Mouse (Mus musculus): Measurements from ENCODE around the gene Olfr419. TPM values are rescaled to one million over a fixed set of nuclear protein-coding genes. Genes with fewer than 3 reads are reported as not detected.

The Olfr419 gene
- not detected in 2 replicates for polyA plus RNA-seq (2015; fragmentation: Nextera tagmentation; extraction: Ambion mirVana)

DNA sequence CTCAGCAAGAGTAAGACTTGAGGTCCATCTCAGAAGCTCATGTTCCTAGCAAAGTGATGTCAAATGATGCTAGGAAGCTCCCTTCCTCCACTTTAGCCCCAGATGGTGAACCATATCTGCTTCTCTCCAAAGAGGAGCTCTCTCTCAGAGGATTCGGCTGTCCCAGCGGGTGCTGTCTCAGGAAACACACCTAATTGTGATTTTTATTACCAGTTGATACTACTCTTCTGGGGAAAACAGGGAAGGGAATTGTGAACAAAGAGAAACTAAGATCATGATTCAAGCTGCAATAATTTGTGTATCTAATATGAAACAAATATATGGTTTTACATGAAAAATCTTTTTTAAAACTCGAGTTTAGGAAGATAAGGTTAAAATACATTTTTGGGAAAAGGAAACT, at the start of gene Olfr419:
Gene Olfr419, minus strand, starts transcription at position 101 of the 400 bp plus-strand sequence.
- Histone ChIP-seq H3K4me3 (no peak within 1 kb of the TSS), H3K27ac (replicated peaks) (no peak within 1 kb of the TSS), H3K9me3 (no peaks in the 10 kb centered on the region), H3K4me2 (replicated peaks) (no peak within 1 kb of the TSS), H3K4me1 (no peaks in the 10 kb centered on the region), H3K27me3 (no peaks in the 10 kb centered on the region), H3K9ac (replicated peaks) (no peak within 1 kb of the TSS), H3K36me3 (no peaks in the 10 kb centered on the region)
- ATAC-seq (replicated peaks), result no peak
- WGBS, result 81% methylated on average over 3 of the region's 3 CpGs

DNA sequence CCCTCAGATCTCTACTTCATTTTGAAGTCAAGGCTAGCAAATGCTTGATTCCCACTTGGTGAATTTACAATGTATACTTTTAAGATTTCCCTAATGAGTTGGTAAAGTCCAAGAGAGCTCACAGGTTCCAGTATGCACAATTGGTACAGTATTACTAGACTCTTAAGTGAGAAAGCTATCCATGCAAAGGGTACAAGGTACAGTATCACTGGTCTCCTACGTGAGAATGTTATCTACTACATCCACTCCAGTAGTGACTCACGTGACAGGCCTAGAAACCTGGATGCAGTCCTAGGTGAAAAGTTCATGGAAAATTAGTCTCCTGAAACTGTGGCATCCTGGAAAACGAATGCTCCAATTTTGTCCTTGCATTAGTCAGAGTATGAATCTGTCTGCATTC, 18.8 kb upstream of the Olfr419 start:
- ATAC-seq (replicated peaks), result no peak
- H3K9me3 ChIP-seq, result no peaks in the 10 kb centered on the region
- no peak overlapping the region for H3K9ac ChIP-seq (replicated peaks)
- H3K36me3 ChIP-seq, result no peaks in the 10 kb centered on the region
- no peak overlapping the region for H3K4me3 ChIP-seq
- no peak overlapping the region for H3K27ac ChIP-seq (replicated peaks)
- no peaks in the 10 kb centered on the region for H3K27me3 ChIP-seq
- H3K4me1 ChIP-seq, result no peaks in the 10 kb centered on the region
- no peak overlapping the region for H3K4me2 ChIP-seq (replicated peaks)
- 91% methylated on average over 3 of the region's 3 CpGs for WGBS

DNA sequence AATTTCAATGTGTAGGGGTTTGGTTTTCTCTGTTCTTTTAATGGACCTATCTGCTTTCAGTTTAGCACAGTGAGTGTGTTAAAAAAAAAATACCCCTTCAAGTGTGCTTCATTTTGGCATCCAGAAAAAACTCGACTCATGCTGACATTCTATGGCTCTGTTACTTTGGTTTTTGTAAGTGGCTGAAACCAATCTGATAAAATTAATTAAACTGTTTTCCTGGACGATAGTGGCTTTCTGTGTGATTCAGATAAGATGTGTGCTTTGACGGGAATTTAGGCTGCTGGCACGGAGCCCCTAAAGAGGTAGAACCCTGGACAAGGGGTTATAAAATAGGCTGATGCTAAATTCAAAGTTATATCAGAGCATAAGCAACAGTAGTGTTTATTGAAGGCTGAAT, 17.3 kb upstream of the Olfr419 start:
- H3K4me3 ChIP-seq, result no peak overlapping the region
- WGBS, result 70% methylated on average over 4 of the region's 4 CpGs
- ATAC-seq (replicated peaks), result no peak
- no peak overlapping the region for H3K27ac ChIP-seq (replicated peaks)
- H3K4me1 ChIP-seq, result no peaks in the 10 kb centered on the region
- no peak overlapping the region for H3K4me2 ChIP-seq (replicated peaks)
- H3K27me3 ChIP-seq, result no peaks in the 10 kb centered on the region
- H3K9ac ChIP-seq (replicated peaks), result no peak overlapping the region
- no peaks in the 10 kb centered on the region for H3K9me3 ChIP-seq
- H3K36me3 ChIP-seq, result no peaks in the 10 kb centered on the region

DNA sequence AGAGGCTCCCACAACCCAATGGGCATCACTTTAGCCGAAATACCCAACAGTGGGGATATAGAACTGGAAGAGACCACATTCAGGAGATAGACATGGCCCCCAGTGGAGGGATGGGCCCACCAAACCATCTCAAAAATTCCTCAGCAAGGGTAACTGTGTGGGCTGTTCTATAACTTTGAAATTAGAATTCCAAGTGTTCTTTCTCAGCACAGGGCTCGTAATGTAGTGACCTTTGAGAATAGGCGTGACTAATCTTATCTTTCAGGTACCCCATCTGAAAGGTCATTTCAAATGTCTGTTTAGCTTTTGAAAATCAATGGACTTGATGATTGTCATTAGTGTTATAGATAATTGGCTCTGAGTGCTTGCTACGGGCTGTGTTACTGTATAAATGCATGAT, 16.0 kb upstream of the Olfr419 start:
- Histone ChIP-seq H3K27me3 (no peaks in the 10 kb centered on the region), H3K9me3 (no peaks in the 10 kb centered on the region), H3K27ac (replicated peaks) (no peak overlapping the region), H3K36me3 (no peaks in the 10 kb centered on the region), H3K4me1 (no peaks in the 10 kb centered on the region), H3K4me3 (no peak overlapping the region), H3K4me2 (replicated peaks) (no peak overlapping the region), H3K9ac (replicated peaks) (no peak overlapping the region)
- 89% methylated on average over 4 of the region's 4 CpGs for WGBS
- ATAC-seq (replicated peaks), result no peak

DNA sequence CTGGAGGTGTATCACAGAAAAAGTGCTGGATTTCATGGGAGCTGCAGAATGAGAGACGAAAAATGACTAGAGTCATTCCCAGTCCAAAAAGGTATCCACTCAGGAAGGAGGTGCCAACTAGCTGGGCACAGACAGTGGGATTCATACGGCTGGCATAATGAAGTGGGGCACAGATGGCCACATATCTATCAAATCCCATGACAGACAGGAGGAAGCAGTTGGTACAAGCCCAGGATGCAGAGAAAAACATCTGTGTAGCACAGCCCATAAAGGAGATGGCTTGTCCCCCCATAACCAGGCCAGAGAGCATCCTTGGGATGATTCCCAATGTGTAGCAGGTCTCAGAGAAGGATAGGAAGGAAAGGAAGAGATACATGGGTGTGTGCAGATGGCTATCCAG, 1.5 kb downstream of the Olfr419 start:
- Histone ChIP-seq H3K4me2 (replicated peaks) (no peak overlapping the region), H3K36me3 (no peaks in the 10 kb centered on the region), H3K9me3 (no peaks in the 10 kb centered on the region), H3K27me3 (no peaks in the 10 kb centered on the region), H3K27ac (replicated peaks) (no peak overlapping the region), H3K9ac (replicated peaks) (no peak overlapping the region), H3K4me1 (no peaks in the 10 kb centered on the region), H3K4me3 (no peak overlapping the region)
- 77% methylated on average over 2 of the region's 2 CpGs for WGBS
- ATAC-seq (replicated peaks), result no peak

DNA sequence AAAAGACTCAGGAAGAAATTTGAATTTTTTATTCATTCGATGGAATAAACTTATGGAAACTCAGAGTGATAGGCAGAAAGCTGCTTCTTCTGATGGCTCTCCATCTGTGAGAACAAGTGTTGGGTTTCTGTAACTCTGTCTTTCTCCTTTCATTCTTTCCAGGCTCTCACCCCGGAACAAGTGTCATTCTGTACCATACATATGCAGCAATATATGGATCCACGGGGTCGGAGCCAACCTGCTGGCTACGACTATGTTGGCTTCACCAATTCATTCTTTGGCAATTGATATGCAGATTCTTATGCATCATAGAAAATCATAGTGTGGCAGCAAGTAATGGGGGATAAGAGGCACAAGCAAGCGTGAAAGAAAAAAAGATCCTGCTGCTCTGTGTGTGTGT, 4.7 kb downstream of the Olfr419 start:
- no peaks in the 10 kb centered on the region for H3K27me3 ChIP-seq
- no peaks in the 10 kb centered on the region for H3K9me3 ChIP-seq
- H3K27ac ChIP-seq (replicated peaks), result no peak overlapping the region
- WGBS, result 70% methylated on average over 6 of the region's 6 CpGs
- no peaks in the 10 kb centered on the region for H3K4me1 ChIP-seq
- no peak overlapping the region for H3K4me2 ChIP-seq (replicated peaks)
- ATAC-seq (replicated peaks), result peak; percentile 69
- no peaks in the 10 kb centered on the region for H3K36me3 ChIP-seq
- H3K4me3 ChIP-seq, result no peak overlapping the region
- no peak overlapping the region for H3K9ac ChIP-seq (replicated peaks)

DNA sequence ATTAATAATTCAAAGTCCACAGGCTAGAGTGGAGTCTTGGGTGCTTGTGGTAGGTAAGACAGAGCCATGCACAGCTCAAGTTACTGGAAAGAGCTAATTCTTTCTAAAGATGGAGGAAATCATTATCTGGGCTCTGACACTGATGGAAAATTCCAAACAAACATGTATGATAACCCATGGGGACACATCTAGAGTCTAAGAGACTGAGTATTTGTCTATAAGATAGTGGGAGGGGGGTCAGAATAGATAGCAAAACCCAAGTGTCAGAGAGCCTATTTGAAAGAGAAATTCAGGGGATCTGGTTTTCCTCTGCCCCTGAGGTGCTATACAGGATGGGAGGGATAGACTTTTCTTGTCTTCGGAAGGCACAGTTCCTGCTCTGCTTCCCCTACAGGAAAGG, 5.8 kb downstream of the Olfr419 start:
- no peak overlapping the region for H3K9ac ChIP-seq (replicated peaks)
- H3K27ac ChIP-seq (replicated peaks), result no peak overlapping the region
- no peak overlapping the region for H3K4me3 ChIP-seq
- H3K9me3 ChIP-seq, result no peaks in the 10 kb centered on the region
- no peaks in the 10 kb centered on the region for H3K4me1 ChIP-seq
- WGBS, result 96% methylated on average over 1 of the region's 1 CpGs
- no peak for ATAC-seq (replicated peaks)
- H3K27me3 ChIP-seq, result no peaks in the 10 kb centered on the region
- no peaks in the 10 kb centered on the region for H3K36me3 ChIP-seq
- no peak overlapping the region for H3K4me2 ChIP-seq (replicated peaks)

DNA sequence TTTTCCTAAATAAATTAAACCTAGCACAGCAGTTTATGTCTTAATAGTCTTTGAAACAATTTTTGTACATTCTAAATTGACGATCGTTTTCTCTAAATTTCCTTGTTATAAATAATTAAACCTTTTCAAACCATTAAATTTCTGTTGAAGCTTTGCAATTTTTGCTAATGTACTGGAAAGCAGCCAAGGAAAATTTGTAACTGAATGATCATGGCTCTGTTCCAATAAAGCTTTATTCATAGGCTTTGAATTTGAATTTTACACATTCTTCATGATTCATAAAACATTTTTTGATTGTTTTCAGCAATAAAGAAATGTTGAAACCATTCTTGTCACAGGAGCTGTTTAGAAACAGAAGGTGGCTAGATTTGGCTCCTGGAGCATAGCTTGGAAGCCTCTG, 7.2 kb downstream of the Olfr419 start:
- Histone ChIP-seq H3K9me3 (no peaks in the 10 kb centered on the region), H3K9ac (replicated peaks) (no peak overlapping the region), H3K4me2 (replicated peaks) (no peak overlapping the region), H3K4me1 (no peaks in the 10 kb centered on the region), H3K27ac (replicated peaks) (no peak overlapping the region), H3K4me3 (no peak overlapping the region), H3K27me3 (no peaks in the 10 kb centered on the region), H3K36me3 (no peaks in the 10 kb centered on the region)
- ATAC-seq (replicated peaks), result no peak
- 63% methylated on average over 2 of the region's 2 CpGs for WGBS

DNA sequence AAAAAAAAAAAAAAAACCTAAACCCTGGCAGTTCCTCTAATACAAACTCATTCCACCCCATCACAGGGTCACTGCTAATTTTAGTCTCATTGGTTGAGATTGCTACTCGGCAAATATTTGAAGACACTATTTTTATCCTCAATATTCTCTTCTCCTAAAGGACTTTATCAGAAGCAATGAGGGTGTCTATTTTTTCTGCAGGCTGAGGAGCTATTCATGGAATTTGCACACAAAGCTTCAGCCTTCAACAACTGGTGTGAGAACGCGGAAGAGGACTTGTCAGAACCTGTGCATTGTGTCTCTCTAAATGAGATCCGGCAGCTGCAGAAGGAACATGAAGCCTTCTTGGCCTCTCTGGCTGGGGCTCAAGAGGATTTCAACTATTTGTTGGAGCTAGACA, 11.9 kb downstream of the Olfr419 start:
- H3K9me3 ChIP-seq, result no peaks in the 10 kb centered on the region
- H3K9ac ChIP-seq (replicated peaks), result no peak overlapping the region
- H3K36me3 ChIP-seq, result no peaks in the 10 kb centered on the region
- no peak overlapping the region for H3K4me2 ChIP-seq (replicated peaks)
- no peak for ATAC-seq (replicated peaks)
- H3K4me3 ChIP-seq, result no peak overlapping the region
- H3K4me1 ChIP-seq, result no peaks in the 10 kb centered on the region
- H3K27ac ChIP-seq (replicated peaks), result no peak overlapping the region
- 89% methylated on average over 4 of the region's 4 CpGs for WGBS
- H3K27me3 ChIP-seq, result no peaks in the 10 kb centered on the region

DNA sequence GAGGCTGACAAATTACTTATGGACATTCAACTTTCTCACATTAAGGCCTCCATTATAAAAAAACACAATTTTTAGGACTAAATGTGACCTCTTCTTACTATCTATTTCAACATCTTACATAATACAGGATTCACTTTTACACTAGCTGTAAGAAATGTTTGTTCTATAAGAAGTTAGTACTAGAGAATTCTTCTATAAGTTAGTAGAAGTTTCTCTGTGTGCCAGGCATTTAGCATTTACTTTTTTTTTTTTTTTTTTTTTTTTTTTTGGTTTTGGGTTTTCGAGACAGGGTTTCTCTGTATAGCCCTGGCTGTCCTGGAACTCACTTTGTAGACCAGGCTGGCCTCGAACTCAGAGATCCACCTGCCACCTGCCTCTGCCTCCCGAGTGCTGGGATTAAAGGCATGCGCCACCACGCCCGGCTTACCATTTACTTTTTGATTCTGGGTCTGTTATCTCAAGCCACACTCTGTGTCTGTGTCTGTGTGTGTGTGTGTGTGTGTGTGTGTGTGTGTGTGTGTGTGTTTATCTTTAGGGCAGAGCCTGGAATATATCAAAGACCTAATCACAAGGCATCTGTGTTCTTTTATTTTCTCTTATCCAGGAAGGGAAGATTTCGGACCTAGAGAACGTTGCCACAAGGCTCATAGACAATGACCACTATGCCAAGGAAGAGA, 35.2 kb downstream of the Olfr419 start:
- Histone ChIP-seq H3K9ac (replicated peaks) (no peak overlapping the region), H3K27ac (replicated peaks) (no peak overlapping the region), H3K27me3 (no peaks in the 10 kb centered on the region), H3K4me2 (replicated peaks) (no peak overlapping the region), H3K36me3 (no peaks in the 10 kb centered on the region), H3K4me1 (no peaks in the 10 kb centered on the region), H3K9me3 (no peaks in the 10 kb centered on the region), H3K4me3 (no peak overlapping the region)
- 78% methylated on average over 8 of the region's 8 CpGs for WGBS
- no peak for ATAC-seq (replicated peaks)

DNA sequence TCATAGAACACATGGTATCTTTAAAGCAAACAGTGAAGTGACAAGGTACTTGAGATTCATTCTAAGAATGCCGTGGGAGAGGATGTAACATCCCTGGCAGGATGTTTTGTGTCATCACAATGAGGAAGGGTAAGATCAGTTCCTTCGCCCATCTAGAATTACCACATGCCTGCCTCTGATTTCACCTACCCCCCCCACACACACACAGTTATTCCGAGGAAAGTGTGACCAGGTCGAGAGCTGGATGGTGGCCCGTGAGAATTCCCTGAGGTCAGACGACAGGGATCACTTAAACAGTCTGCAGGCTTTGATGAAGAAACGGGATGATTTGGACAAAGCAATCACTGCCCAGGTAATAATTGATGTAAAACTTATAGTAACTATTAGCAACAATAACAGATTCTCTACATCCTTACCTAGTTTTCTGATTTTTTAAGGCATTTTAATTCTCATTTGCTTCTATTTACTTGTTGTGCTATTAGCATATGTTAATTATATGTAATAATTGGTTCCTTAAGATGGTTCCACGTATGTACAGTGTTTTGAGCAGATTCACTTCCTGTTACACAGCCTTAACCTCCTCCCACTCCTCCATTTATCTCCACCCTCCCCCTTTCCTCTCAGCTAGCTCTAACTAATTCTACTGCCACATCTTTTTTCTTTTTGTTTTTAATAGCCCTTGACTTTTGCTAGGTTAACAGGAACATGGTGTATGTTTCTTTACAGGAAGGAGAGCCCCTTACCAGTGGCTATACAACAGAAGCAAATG, 36.4 kb downstream of the Olfr419 start:
- no peak for ATAC-seq (replicated peaks)
- Histone ChIP-seq H3K4me2 (replicated peaks) (no peak overlapping the region), H3K36me3 (no peaks in the 10 kb centered on the region), H3K9ac (replicated peaks) (no peak overlapping the region), H3K27ac (replicated peaks) (no peak overlapping the region), H3K27me3 (no peaks in the 10 kb centered on the region), H3K4me1 (no peaks in the 10 kb centered on the region), H3K9me3 (no peaks in the 10 kb centered on the region), H3K4me3 (no peak overlapping the region)
- 81% methylated on average over 8 of the region's 8 CpGs for WGBS

DNA sequence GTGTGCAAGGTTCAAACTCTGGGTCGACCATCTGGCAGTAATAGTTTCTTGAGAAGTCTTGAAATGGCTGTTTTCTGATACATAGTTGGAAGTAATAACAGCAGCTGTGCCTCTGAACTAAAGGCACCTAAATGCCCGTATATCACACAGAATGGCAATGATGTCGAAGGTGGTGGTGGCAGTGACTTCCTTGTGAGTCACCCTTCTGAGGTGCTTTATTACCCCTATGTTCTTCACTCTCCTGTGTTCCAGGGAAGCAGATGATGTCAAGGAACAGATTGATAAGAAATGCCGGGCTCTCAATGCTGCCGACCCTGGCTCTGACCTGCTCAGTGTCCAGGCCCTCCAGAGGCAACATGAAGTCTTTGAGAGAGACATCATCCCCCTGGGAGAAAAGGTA, 39.6 kb downstream of the Olfr419 start:
- Histone ChIP-seq H3K4me1 (no peaks in the 10 kb centered on the region), H3K27me3 (no peaks in the 10 kb centered on the region), H3K27ac (replicated peaks) (no peak overlapping the region), H3K4me3 (no peak overlapping the region), H3K9ac (replicated peaks) (no peak overlapping the region), H3K4me2 (replicated peaks) (no peak overlapping the region), H3K9me3 (no peaks in the 10 kb centered on the region), H3K36me3 (no peaks in the 10 kb centered on the region)
- ATAC-seq (replicated peaks), result no peak
- 89% methylated on average over 5 of the region's 5 CpGs for WGBS

DNA sequence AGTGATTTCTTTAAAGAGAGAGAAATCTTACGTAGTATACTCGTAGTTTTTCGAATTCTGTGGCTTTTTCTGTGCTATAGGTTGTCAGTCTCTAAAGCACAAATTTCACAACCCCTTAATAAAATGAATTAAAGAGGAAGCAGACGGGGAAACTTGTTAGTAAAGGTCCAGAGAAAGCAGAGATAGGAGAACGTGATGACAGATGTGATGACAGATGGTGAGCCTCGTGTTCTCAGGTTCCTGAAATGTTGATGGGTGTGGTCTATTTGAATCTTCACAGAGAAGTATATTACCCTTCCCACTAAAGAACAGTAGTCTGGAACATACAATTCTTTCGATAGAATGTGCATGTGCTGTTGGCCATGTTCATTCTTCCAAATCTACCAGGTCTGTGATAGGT, 47.2 kb downstream of the Olfr419 start:
- Histone ChIP-seq H3K4me1 (no peaks in the 10 kb centered on the region), H3K27ac (replicated peaks) (no peak overlapping the region), H3K27me3 (no peaks in the 10 kb centered on the region), H3K9me3 (no peaks in the 10 kb centered on the region), H3K36me3 (no peaks in the 10 kb centered on the region), H3K4me2 (replicated peaks) (no peak overlapping the region), H3K9ac (replicated peaks) (no peak overlapping the region), H3K4me3 (no peak overlapping the region)
- 80% methylated on average over 7 of the region's 7 CpGs for WGBS
- ATAC-seq (replicated peaks), result no peak

Data from forebrain, embryonic 15.5 days (tissue).